Mouse (Mus musculus): ENCODE data around the gene Il1rapl1. TPM values are rescaled to one million over a fixed set of nuclear protein-coding genes. Genes with fewer than 3 reads are reported as not detected.

Gene Il1rapl1
- total and polyA plus RNA-seq, 3 experiments = not detected

GRCm38 (mm10) chrX:87897172-87897571, 218.3 kb downstream of the Il1rapl1 start:
- Histone ChIP-seq H3K27ac (ENCODE audit: insufficient read depth, low read depth) (no peak overlapping the region), H3K9ac (ENCODE audit: insufficient read depth, low read depth) (no peak overlapping the region), H3K4me3 (replicated peaks in 1 of 3; ENCODE audit: low read depth in 2 of 3, low read length in 2 of 3, poor library complexity in 1 of 3) (no peak overlapping the region), H3K9me3 (replicated peaks; ENCODE audit: low read length) (no peaks in the 10 kb centered on the region), H3K79me2 (replicated peaks; ENCODE audit: control insufficient read depth, extremely low read depth, insufficient read depth, poor library complexity, severe bottlenecking) (no peaks in the 10 kb centered on the region), H3K27me3 (replicated peaks) (no peaks in the 10 kb centered on the region), H3K4me2 (ENCODE audit: insufficient read depth, low read depth, poor library complexity, severe bottlenecking) (no peak overlapping the region), H3K36me3 (replicated peaks in 1 of 2; ENCODE audit: control insufficient read depth in 1 of 2, insufficient read depth in 1 of 2, low read length in 1 of 2) (no peaks in the 10 kb centered on the region), H3K4me1 (ENCODE audit: control insufficient read depth in 1 of 2, insufficient read depth in 2 of 2) (no peaks in the 10 kb centered on the region)
- dilution Hi-C loops (cut with MboI; ENCODE audit: extremely low pct_ligation_motif_present, extremely low pct_unique_long_range_greater_than_20kb, low sequenced_read_pairs) (no loop called here), in situ Hi-C loops (cut with MboI; ENCODE audit: low pct_ligation_motif_present, low pct_unique_long_range_greater_than_20kb, low sequenced_read_pairs) (no loop called here)
- TF ChIP-seq BHLHE40 (IDR thresholded peaks at IDR 0.05; ENCODE audit: low read depth, low read length) (no peak), JUN (IDR thresholded peaks at IDR 0.05; ENCODE audit: insufficient read depth, low read depth, low read length) (no peak), NRF1 (IDR thresholded peaks at IDR 0.05; ENCODE audit: low read depth, low read length) (no peak), MAFK (IDR thresholded peaks at IDR 0.05; ENCODE audit: insufficient replicate concordance, low read length) (no peak), MAX (IDR thresholded peaks at IDR 0.05; ENCODE audit: low read length) (no peak), MXI1 (IDR thresholded peaks at IDR 0.05; ENCODE audit: low read depth, low read length) (no peak), RCOR1 (conservative IDR thresholded peaks at IDR 0.05; ENCODE audit: low read depth, low read length) (no peak), ELF1 (IDR thresholded peaks at IDR 0.05; ENCODE audit: low read depth, low read length) (no peak)
- no peak for DNase-seq (ENCODE audit: extremely low read depth)

GRCm38 (mm10) chrX:87891916-87892315, 223.5 kb downstream of the Il1rapl1 start:
- in situ Hi-C loops (cut with MboI; ENCODE audit: low pct_ligation_motif_present, low pct_unique_long_range_greater_than_20kb, low sequenced_read_pairs) (no loop called here), dilution Hi-C loops (cut with MboI; ENCODE audit: extremely low pct_ligation_motif_present, extremely low pct_unique_long_range_greater_than_20kb, low sequenced_read_pairs) (no loop called here)
- Histone ChIP-seq H3K4me3 (replicated peaks in 1 of 3; ENCODE audit: low read depth in 2 of 3, low read length in 2 of 3, poor library complexity in 1 of 3) (no peak overlapping the region), H3K9me3 (replicated peaks; ENCODE audit: low read length) (no peaks in the 10 kb centered on the region), H3K4me2 (ENCODE audit: insufficient read depth, low read depth, poor library complexity, severe bottlenecking) (no peak overlapping the region), H3K36me3 (replicated peaks in 1 of 2; ENCODE audit: control insufficient read depth in 1 of 2, insufficient read depth in 1 of 2, low read length in 1 of 2) (no peaks in the 10 kb centered on the region), H3K27me3 (replicated peaks) (no peaks in the 10 kb centered on the region), H3K27ac (ENCODE audit: insufficient read depth, low read depth) (no peak overlapping the region), H3K79me2 (replicated peaks; ENCODE audit: control insufficient read depth, extremely low read depth, insufficient read depth, poor library complexity, severe bottlenecking) (no peaks in the 10 kb centered on the region), H3K4me1 (ENCODE audit: control insufficient read depth in 1 of 2, insufficient read depth in 2 of 2) (no peaks in the 10 kb centered on the region), H3K9ac (ENCODE audit: insufficient read depth, low read depth) (no peak overlapping the region)
- DNase-seq (ENCODE audit: extremely low read depth) = no peak
- TF ChIP-seq ZMIZ1 (IDR thresholded peaks at IDR 0.05; ENCODE audit: low read depth, low read length) = no peak
- TF ChIP-seq TBP (conservative IDR thresholded peaks at IDR 0.05; ENCODE audit: low read depth, low read length) = no peak
- TF ChIP-seq MAFK (IDR thresholded peaks at IDR 0.05; ENCODE audit: insufficient replicate concordance, low read length) = no peak

- no peak overlapping the region for H3K4me2 ChIP-seq (ENCODE audit: insufficient read depth, low read depth, poor library complexity, severe bottlenecking)
- H3K36me3 ChIP-seq (replicated peaks in 1 of 2; ENCODE audit: control insufficient read depth in 1 of 2, insufficient read depth in 1 of 2, low read length in 1 of 2) = no peaks in the 10 kb centered on the region
- no peaks in the 10 kb centered on the region for H3K9me3 ChIP-seq (replicated peaks; ENCODE audit: low read length)
- no peak overlapping the region for H3K4me3 ChIP-seq (replicated peaks in 1 of 3; ENCODE audit: low read depth in 2 of 3, low read length in 2 of 3, poor library complexity in 1 of 3)
- no peak overlapping the region for H3K9ac ChIP-seq (ENCODE audit: insufficient read depth, low read depth)
- no peak overlapping the region for H3K27ac ChIP-seq (ENCODE audit: insufficient read depth, low read depth)
- no peaks in the 10 kb centered on the region for H3K4me1 ChIP-seq (ENCODE audit: control insufficient read depth in 1 of 2, insufficient read depth in 2 of 2)
- dilution Hi-C loops (cut with MboI; ENCODE audit: extremely low pct_ligation_motif_present, extremely low pct_unique_long_range_greater_than_20kb, low sequenced_read_pairs) (no loop called here), in situ Hi-C loops (cut with MboI; ENCODE audit: low pct_ligation_motif_present, low pct_unique_long_range_greater_than_20kb, low sequenced_read_pairs) (no loop called here)
- no peaks in the 10 kb centered on the region for H3K27me3 ChIP-seq (replicated peaks)
- H3K79me2 ChIP-seq (replicated peaks; ENCODE audit: control insufficient read depth, extremely low read depth, insufficient read depth, poor library complexity, severe bottlenecking) = no peaks in the 10 kb centered on the region
- DNase-seq (ENCODE audit: extremely low read depth) = no peak
- TF ChIP-seq MXI1 (IDR thresholded peaks at IDR 0.05; ENCODE audit: low read depth, low read length) (no peak), MAFK (IDR thresholded peaks at IDR 0.05; ENCODE audit: insufficient replicate concordance, low read length) (no peak), JUND (conservative IDR thresholded peaks at IDR 0.05; ENCODE audit: low read depth, low read length) (no peak), ELF1 (IDR thresholded peaks at IDR 0.05; ENCODE audit: low read depth, low read length) (no peak), NRF1 (IDR thresholded peaks at IDR 0.05; ENCODE audit: low read depth, low read length) (no peak), BHLHE40 (IDR thresholded peaks at IDR 0.05; ENCODE audit: low read depth, low read length) (no peak), ZMIZ1 (IDR thresholded peaks at IDR 0.05; ENCODE audit: low read depth, low read length) (no peak), USF2 (conservative IDR thresholded peaks at IDR 0.05; ENCODE audit: low read depth, low read length) (no peak), E2F4 (IDR thresholded peaks at IDR 0.05; ENCODE audit: insufficient replicate concordance, low read depth, low read length) (no peak), RCOR1 (conservative IDR thresholded peaks at IDR 0.05; ENCODE audit: low read depth, low read length) (no peak), RAD21 (IDR thresholded peaks at IDR 0.05; ENCODE audit: low read depth, low read length) (no peak), MEF2A (IDR thresholded peaks at IDR 0.05; ENCODE audit: borderline replicate concordance, low read depth, low read length) (no peak), MYC (IDR thresholded peaks at IDR 0.05; ENCODE audit: low read depth, low read length) (no peak), CTCF (conservative IDR thresholded peaks at IDR 0.05 in 1 of 2, IDR thresholded peaks at IDR 0.05 in 1 of 2; ENCODE audit: low read depth in 2 of 2, low read length in 2 of 2) (no peak), TBP (conservative IDR thresholded peaks at IDR 0.05; ENCODE audit: low read depth, low read length) (no peak), USF1 (IDR thresholded peaks at IDR 0.05; ENCODE audit: low read depth, low read length) (no peak), CHD2 (IDR thresholded peaks at IDR 0.05; ENCODE audit: low read length) (no peak), IRF4 (IDR thresholded peaks at IDR 0.05; ENCODE audit: low read depth, low read length) (no peak)
Measured at GRCm38 (mm10) chrX:87854107-87854506, 261.3 kb downstream of the Il1rapl1 start.

Data from CH12.LX (cell line).